Mouse (Mus musculus) frontal cortex, postnatal 36 days (tissue): ENCODE data around the gene Aldh1l1.

ENCODE experiments used
- DNase-seq, 2 experiments: peaks; one replicate each; pipeline ENCODE4 v3.0.0; 2022; ENCODE audit warnings: low spot score in 2 of 2

Aldh1l1 gene

GRCm38 (mm10) chr6:90486176-90486921 is at the start of gene Aldh1l1:
Gene Aldh1l1, plus strand, starts transcription at chr6:90486427.
- DNase-seq = no peak

- no peak for DNase-seq
Observed at GRCm38 (mm10) chr6:90437041-90437440, 49.2 kb upstream of the Aldh1l1 start.

- no peak for DNase-seq
Observed at GRCm38 (mm10) chr6:90446883-90447282, 39.3 kb upstream of the Aldh1l1 start.

- peak; percentile 73 to 82 for DNase-seq
Observed at GRCm38 (mm10) chr6:90450179-90450578, 36.0 kb upstream of the Aldh1l1 start.

- DNase-seq = no peak
Observed at GRCm38 (mm10) chr6:90450697-90451096, 35.5 kb upstream of the Aldh1l1 start.

- no peak for DNase-seq
Observed at GRCm38 (mm10) chr6:90451512-90451911, 34.7 kb upstream of the Aldh1l1 start.

GRCm38 (mm10) chr6:90452603-90453002 is 33.6 kb upstream of the Aldh1l1 start:
- DNase-seq = no peak

- no peak for DNase-seq
Observed at GRCm38 (mm10) chr6:90453751-90454150, 32.5 kb upstream of the Aldh1l1 start.

GRCm38 (mm10) chr6:90457421-90457820 is 28.8 kb upstream of the Aldh1l1 start:
- no peak for DNase-seq

GRCm38 (mm10) chr6:90461181-90461580 is 25.0 kb upstream of the Aldh1l1 start:
- no peak for DNase-seq

GRCm38 (mm10) chr6:90461771-90462170 is 24.5 kb upstream of the Aldh1l1 start:
- no peak for DNase-seq

- DNase-seq = peak; percentile 77 to 90
Observed at GRCm38 (mm10) chr6:90462181-90462706, 24.0 kb upstream of the Aldh1l1 start, which contains the start of gene Klf15. Gene Klf15, plus strand, starts transcription at chr6:90462576.

GRCm38 (mm10) chr6:90462841-90463227 is 23.4 kb upstream of the Aldh1l1 start:
- DNase-seq = peak in 1 of 2 experiments; percentile 47

- DNase-seq = peak; percentile 84 to 89
Observed at GRCm38 (mm10) chr6:90463228-90463862, 22.9 kb upstream of the Aldh1l1 start.

GRCm38 (mm10) chr6:90463890-90464421 is 22.3 kb upstream of the Aldh1l1 start:
- no peak for DNase-seq

GRCm38 (mm10) chr6:90465028-90465640 is 21.1 kb upstream of the Aldh1l1 start:
- DNase-seq = no peak

- no peak for DNase-seq
Observed at GRCm38 (mm10) chr6:90466079-90466478, 20.1 kb upstream of the Aldh1l1 start.

- no peak for DNase-seq
Observed at GRCm38 (mm10) chr6:90466847-90467410, 19.3 kb upstream of the Aldh1l1 start.

GRCm38 (mm10) chr6:90468216-90468615 is 18.0 kb upstream of the Aldh1l1 start:
- DNase-seq = no peak

GRCm38 (mm10) chr6:90469041-90469440 is 17.2 kb upstream of the Aldh1l1 start:
- no peak for DNase-seq

GRCm38 (mm10) chr6:90470255-90470654 is 16.0 kb upstream of the Aldh1l1 start:
- DNase-seq = no peak
